ENCODE assay signal across 13 mouse cellular contexts in genomic region chr13:53941005-53941747, GRCm38 (mm10).
A peak's percentile ranks its signal among the peaks of the same experiment; 100 is the strongest.
DNase-seq lines count a peak whose midpoint lies in the region; ATAC-seq and TF ChIP-seq lines count a peak whose summit lies in the region.
"Had no signal": no experiment of that assay in that cellular context is flagged by ENCODE, and none has a peak within 500 bp of the region (broad histone marks: within the 10 kb centered on the region; RNA-seq: fewer than 3 reads in every experiment).

No protein-coding gene starts in this region.

- no peaks in the 10 kb centered on the region for H3K36me3 ChIP-seq in kidney, adult 2 months (ENCODE audit: control insufficient read depth, insufficient read depth, low read length)

- no peak for TF ChIP-seq POLR2A in kidney, adult 2 months (IDR thresholded peaks at IDR 0.05; ENCODE audit: low read depth, low read length)

- H3K27ac ChIP-seq in kidney, adult 2 months (ENCODE audit: insufficient read depth, low read depth, low read length) = no peak overlapping the region

- H3K4me1 ChIP-seq in kidney, adult 2 months (ENCODE audit: control insufficient read depth, insufficient read depth, low read length) = no peaks in the 10 kb centered on the region

- WGBS in kidney, adult 2 months = 88% methylated on average over 13 of the region's 13 CpGs

- no peak overlapping the region for H3K4me3 ChIP-seq in kidney, adult 2 months (ENCODE audit: insufficient read depth, low read depth, low read length)

- ATAC-seq in monocyte, adult 5-6 weeks (replicated peaks; ENCODE audit: insufficient number of reproducible peaks, low FRiP score, low TSS enrichment, poor library complexity, severe bottlenecking) = no peak

- peak; percentile 30 for DNase-seq in layer of hippocampus, adult 11-12 months (ENCODE audit: low spot score)
- no peak for DNase-seq in layer of hippocampus, postnatal 10 days (ENCODE audit: low spot score in 2 of 2)
- peak; percentile 70 for DNase-seq in brain, adult 2 months (ENCODE audit: low read depth, low spot score)
- peak; percentile 37 for DNase-seq in cerebellum, adult 9-11 months
- DNase-seq in mesoderm, embryonic 11.5 days (ENCODE audit: low read depth, low spot score) = peak; percentile 4
- no peak for DNase-seq in kidney, adult 2 months
- no peak for DNase-seq in kidney, adult 9 months
- DNase-seq: adrenal gland, postnatal 14 days; heart, postnatal 10 days; kidney, adult 11 months; lung, postnatal 4 days; thymus, adult 18-20 months had no signal

- no peak for TF ChIP-seq CTCF in kidney, adult 2 months (conservative IDR thresholded peaks at IDR 0.05; ENCODE audit: insufficient read depth, insufficient read length, low read depth, low read length)

- H3K27me3 ChIP-seq in kidney, adult 2 months (replicated peaks; ENCODE audit: control insufficient read depth, insufficient read depth, low read length) = no peaks in the 10 kb centered on the region

Comparison
In these comparisons a context has a peak if more than half of its experiments do, and no peak if none do; other contexts are left out.
1. DNase-seq: peak in layer of hippocampus, adult 11-12 months (single experiment), brain, adult 2 months (single experiment), cerebellum, adult 9-11 months (single experiment) and mesoderm, embryonic 11.5 days (single experiment); none in layer of hippocampus, postnatal 10 days (0 of 2), kidney, adult 2 months (single experiment) and kidney, adult 9 months (single experiment).